Mouse (Mus musculus) hematopoietic stem cell, adult 5-6 weeks (primary cell): ENCODE results near the gene Traf1. TPM values are rescaled to one million over a fixed set of nuclear protein-coding genes. Genes with fewer than 3 reads are reported as not detected.
A peak's percentile ranks its signal among the peaks of the same experiment; 100 is the strongest.

Experiments
- ATAC-seq, 2 experiments: fragments of 125-278 bp in 1 of 2; replicated peaks in 1 of 2; 2 replicates each; pipeline ENCODE4 v1.8.0; 2016 to 2017; ENCODE audit warnings: inconsistent platforms in 2 of 2, mild to moderate bottlenecking in 2 of 2, moderate number of reproducible peaks in 2 of 2, low read depth in 1 of 2, moderate TSS enrichment in 1 of 2; ENCODE audit not compliant: low FRiP score in 2 of 2, poor library complexity in 2 of 2, severe bottlenecking in 2 of 2, insufficient read depth in 1 of 2, low TSS enrichment in 1 of 2
- total RNA-seq: library from RNA; stranded (forward); fragments of 172-1452, 232-1000 nt; gene quantifications from 2 replicates; pipeline ENCODE4 v1.2.3, GENCODE M21; 2017

Gene Traf1
- total RNA-seq, 1 experiment from 2014 or later = 11.3 TPM

DNA sequence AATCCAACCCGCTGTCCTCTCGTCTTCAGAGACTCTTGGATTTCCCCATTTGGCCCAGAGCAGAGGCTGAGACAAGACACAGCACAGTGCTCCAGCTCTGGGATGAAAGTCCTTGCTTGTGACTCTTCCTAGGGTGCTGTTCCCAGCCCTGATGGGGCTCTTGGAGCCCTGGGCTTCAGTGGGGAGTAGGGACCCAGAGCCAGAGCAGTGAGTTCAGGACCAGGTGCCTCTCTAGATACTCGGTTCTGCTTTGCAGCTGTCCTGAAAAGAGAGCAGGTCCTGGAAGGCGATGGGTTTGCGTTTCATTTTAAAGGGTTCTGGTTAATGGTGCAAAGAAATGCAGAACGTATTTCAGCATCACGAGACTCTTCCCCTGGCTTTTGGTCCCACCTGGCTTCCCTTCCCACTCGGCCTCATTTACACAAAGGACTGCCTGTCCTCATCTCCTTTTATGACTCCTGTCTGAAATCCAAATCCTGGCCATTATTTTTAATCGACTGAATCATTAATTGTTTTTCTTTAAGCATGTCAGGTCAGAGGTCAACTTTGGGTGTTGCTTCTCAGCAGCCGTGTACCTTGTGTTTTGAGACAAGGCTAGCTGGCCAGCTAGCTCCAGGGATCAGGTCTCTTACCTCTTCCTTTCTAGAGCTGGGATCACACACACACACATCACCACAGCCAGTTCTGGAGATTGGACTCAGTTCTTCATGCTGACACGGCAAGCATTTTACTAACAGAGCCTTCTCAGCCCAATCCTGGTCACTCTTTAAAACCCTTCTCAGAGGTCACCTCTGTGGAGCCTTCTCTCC is 9.7 kb upstream of the Traf1 start:
- no peak for ATAC-seq

- peak in 1 of 2 experiments; percentile 62; a peak in 2 of 4 replicates for ATAC-seq
Observed at GRCm38 (mm10) chr2:34970092-34970750, 8.6 kb upstream of the Traf1 start.

GRCm38 (mm10) chr2:34969166-34969565 is 7.6 kb upstream of the Traf1 start:
- no peak for ATAC-seq

DNA sequence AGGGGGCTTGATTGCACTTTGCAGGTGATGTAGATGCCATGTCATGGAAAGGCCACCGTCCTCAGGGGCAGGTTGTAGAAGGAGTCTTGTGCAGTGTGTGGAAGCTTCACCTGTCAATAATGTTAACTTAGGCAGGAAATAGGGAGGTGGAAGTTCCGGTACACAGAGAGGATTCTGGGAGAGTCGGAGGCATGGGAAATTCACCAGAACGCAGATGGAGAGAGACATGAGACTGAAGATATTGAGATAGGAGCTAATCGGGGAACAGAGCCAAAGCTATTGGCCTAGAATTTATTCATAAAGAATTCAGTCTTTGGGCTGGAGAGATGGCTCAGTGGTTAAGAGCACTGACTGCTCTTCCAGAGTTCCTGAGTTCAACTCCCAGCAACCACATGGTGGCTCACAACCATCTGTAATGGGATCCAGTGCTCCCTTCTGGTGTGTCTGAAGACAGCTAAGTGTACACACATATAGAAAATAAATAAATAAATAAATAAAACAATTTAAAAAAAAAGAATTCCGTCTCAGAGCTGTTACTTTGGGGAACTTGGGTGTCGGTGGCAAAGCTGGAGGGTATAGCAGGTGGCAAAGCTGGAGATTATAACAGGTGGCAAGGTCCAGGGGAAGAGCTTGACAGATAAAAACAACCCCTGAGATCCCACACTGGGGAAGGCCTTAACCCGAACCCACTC is 4.8 kb upstream of the Traf1 start:
- no peak for ATAC-seq

DNA sequence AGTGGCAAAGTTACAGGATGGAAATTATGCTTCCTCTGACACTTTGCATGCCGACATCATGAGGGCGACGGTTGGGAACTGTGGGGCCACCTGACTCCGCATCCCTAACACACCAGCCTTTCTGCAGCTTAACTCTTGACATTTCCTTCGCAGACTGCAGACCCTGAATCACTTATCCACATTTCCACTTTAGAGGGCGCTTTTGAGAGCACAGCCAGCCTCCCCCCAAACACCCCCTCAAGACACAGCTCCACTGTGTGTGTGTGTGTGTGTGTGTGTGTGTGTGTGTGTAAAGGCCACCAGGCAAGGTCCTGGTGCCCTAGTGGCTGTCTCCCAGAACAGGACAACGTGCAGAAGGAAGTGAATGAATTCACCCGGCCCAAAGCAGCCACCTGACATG is 4.2 kb upstream of the Traf1 start:
- no peak for ATAC-seq

GRCm38 (mm10) chr2:34965293-34965692 is 3.7 kb upstream of the Traf1 start:
- ATAC-seq = peak; percentile 44 to 46; a peak in 2 of 4 replicates

DNA sequence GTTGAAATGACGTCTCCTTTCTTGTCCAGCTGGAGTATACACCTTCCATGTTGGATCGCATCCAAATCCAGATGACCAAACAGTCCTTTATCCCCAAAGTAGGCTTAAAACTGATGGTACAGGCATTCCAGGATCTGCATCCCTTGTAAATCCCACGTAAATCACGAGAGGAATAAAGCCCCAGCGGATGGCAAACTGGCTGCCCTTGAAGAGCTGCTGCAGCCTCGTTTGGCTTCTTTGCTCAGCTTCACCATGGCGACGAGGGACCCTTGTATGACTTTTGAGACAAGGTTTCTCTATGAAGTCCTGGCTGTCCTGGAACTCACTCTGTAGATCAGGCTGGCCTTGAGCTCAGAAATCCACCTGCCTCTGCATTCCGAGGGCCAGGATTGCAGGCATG is 3.1 kb upstream of the Traf1 start:
- ATAC-seq = no peak

GRCm38 (mm10) chr2:34964230-34964629 is 2.7 kb upstream of the Traf1 start:
- no peak for ATAC-seq

DNA sequence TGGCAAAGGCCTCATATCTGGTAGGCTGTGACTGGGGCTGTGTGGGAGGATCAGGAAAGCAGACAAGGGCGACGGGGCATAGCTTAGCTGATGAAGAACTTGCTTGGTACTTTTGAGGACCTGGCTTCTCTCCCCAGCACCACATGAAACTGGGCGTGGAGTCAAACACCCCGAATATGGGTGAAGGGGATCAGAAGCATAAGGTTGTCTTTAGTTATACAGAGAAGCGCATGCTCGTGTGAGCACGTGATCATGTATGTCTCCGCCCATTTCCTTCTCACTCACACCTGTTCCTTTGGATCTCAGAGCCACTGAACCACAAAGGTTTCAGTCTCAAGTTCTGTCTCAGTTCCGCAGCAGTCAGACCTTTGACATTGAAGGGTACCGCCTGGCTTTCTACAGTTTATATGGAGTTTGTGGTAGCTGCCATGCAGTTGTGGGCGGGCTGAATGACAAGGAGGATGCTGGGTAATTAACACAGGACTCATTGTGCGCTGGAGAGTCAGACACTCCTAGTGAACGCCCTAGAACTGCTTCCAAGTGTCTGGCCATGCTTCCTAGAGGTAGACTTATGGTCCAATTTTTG is 1.9 kb upstream of the Traf1 start:
- peak; percentile 30 to 63 for ATAC-seq

DNA sequence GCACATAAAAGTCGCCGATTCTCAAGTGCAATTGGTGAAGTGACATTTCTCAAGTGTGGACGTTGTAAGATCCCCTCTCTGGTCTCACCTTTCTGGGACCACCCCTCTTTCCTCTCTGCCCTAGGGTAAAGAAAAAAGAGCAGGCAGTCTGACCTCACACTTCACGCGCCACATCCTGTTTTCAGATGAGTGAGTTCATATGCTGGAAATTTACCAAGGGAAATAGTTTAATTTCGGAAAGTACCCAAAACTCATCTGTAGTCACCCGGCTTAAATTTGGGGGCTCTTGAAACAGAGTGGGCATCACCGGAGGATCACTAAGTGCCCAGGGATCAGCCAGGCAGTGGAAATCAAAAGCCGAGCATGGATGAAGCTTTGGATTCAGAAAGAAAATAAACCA is 1.3 kb upstream of the Traf1 start:
- ATAC-seq = peak; percentile 8 to 19; a peak in 1 of 4 replicates

DNA sequence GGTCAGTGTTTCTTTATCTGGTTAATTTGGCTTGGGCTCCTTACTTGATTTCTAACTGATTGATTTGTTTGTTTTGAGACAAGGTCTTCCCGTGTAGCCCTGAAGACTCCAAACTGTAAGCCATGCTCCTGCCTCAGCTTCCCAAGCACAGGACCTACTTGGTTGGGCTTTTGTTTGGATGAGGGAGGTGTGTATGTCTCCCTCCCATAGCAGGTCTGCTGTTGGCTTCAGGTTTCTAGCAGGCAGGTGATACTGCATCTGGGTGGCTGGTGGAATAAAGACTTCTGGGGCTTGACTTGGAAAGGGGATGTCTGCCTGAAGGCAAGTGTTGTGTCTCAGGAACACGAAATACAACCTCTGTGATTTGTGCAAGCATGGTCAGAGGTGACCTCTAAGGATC is 639 bp upstream of the Traf1 start:
- ATAC-seq = no peak

DNA sequence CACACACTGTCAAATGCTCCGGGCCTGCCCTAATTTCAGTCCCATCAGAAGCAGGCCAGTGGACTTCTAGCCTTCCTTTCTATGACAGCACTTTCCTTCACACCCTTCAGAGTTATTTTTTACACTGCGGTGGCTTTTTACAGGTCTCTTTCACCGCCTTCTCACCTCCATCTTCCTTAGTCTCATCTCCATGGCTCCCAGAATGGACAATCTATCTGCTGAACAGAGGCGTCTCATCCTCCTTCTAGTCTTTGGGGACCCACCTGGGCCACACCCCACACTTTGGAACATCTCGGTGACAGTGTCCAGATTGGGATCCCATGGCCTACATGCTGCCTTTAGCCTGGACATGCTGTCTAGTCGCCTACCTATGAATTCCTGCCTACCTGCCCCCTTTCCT is 606 bp downstream of the Traf1 start:
- no peak for ATAC-seq

DNA sequence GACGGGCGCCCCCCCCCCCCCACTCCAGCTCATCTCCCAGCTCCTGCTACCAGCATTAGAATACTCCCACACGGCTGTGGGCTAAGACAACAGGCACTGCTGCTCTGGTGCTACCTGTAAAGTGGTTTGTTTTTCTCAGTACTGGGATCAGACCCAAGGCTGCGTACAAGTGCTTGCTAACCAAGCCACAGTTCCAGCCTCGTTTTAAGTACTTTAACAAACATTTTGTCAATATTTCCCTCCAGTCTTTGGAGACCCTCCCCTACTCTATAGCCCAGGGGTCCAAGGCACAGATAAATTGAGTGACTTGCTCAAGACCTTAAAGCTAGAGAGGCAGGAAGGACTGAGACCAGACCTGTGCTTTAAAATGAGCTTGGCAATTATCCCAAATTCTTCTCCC is 1.1 kb downstream of the Traf1 start:
- no peak for ATAC-seq

GRCm38 (mm10) chr2:34958582-34958981 is 3.0 kb downstream of the Traf1 start:
- ATAC-seq = peak in 1 of 2 experiments; percentile 27; a peak in 3 of 4 replicates

DNA sequence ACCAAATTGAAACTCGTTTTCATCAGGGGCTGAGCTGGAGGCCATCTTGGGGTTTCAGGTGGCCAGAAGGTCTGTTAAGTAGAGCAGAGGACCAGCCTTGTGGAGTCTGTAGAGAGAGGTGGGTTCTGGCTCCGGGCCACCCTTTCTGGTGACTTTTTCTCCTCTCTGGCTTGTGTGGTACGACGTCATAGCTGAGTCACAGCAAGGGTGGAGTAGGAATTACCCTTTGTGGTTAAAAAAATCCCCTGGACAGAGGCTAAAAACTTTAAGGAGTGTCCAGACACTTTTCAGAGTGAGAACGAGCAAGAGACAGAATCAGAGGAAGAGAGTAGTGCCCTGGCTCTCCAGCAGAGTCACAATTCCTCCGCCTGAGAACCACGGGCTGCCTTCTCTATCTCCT is 3.5 kb downstream of the Traf1 start:
- 0 out of 4 replicates have a peak, but pooled peaks of 1 of the 2 experiments have one; percentile 31 for ATAC-seq

DNA sequence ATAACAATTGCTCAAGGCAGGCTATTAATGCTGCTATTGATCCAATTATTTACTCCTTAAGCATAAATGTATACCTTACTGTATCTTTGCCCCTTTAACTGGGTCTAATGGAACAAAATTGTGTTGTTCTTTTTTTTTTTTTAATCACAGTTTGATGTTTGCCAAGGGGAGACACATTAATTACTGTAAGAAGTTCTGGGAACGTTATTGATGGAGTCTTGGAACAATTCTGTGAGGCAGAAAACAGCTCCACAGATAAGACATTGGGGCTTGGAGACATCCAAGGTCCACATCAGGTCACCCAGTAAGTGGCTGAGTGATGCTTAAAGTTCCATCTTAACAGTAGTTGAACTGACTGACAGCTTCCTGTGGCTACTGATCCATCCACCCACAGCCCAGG is 4.2 kb downstream of the Traf1 start:
- ATAC-seq = no peak

DNA sequence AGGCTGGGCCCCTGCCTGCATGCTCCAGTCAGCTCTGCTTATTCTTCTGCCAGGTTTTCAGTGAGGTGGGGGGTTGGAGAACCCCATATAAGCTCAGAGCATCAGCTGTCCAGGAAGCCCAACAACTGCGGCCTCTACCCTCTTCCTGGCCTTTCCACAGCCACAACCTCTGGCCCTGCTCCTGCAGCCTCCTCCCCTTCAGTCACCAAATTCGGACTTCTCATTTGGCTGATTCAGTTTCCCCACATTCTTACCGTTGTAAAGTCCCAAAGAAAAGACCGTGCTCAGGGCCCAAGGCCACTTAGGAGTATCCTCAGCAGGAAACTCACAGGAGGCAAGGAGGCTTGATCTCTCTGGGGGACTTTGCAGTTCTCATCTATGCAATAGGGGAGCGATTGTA is 4.6 kb downstream of the Traf1 start:
- ATAC-seq = 0 out of 4 replicates have a peak, but pooled peaks of 1 of the 2 experiments have one; percentile 6

GRCm38 (mm10) chr2:34954344-34954743 is 7.2 kb downstream of the Traf1 start:
- no peak for ATAC-seq
